Mouse (Mus musculus) C2C12 (cell line): ENCODE data around the gene Uggt1. TPM values are rescaled to one million over a fixed set of nuclear protein-coding genes. Genes with fewer than 3 reads are reported as not detected.
A peak's percentile ranks its signal among the peaks of the same experiment; 100 is the strongest.

Experiments
- H3K27me3 ChIP-seq: one replicate; pipeline ENCODE4 v1.6.1; 2011; ENCODE audit not compliant: control insufficient read depth, insufficient read depth, insufficient read length
- H3K36me3 ChIP-seq: one replicate; pipeline ENCODE4 v1.6.1; 2011; ENCODE audit not compliant: control insufficient read depth, insufficient read depth
- H3K4me3 ChIP-seq: one replicate; pipeline ENCODE4 v1.5.1; 2011; ENCODE audit warnings: mild to moderate bottlenecking, control low read depth; ENCODE audit not compliant: poor library complexity, insufficient read depth, severe bottlenecking
- H3K79me2 ChIP-seq: one replicate; pipeline ENCODE4 v1.6.1; 2011; ENCODE audit not compliant: control insufficient read depth, insufficient read depth
- H3K79me3 ChIP-seq: one replicate; pipeline ENCODE4 v1.6.1; 2011; ENCODE audit warnings: low read depth, control low read depth
- H3ac ChIP-seq: one replicate; pipeline ENCODE3; 2011; ENCODE audit warnings: low read depth; ENCODE audit not compliant: control insufficient read depth, insufficient read length
- CEBPB ChIP-seq: IDR thresholded peaks from one replicate; pipeline ENCODE4 v1.6.1; 2011; ENCODE audit warnings: low read depth, mild to moderate bottlenecking, control low read depth, moderate library complexity
- CTCF ChIP-seq: IDR thresholded peaks from one replicate; pipeline ENCODE4 v1.5.1; 2011; ENCODE audit not compliant: control insufficient read depth, insufficient read depth, insufficient read length
- FOSL1 ChIP-seq: IDR thresholded peaks from one replicate; pipeline ENCODE4 v1.8.0; 2011; ENCODE audit warnings: mild to moderate bottlenecking, low read length; ENCODE audit not compliant: poor library complexity, insufficient read depth, severe bottlenecking
- MAX ChIP-seq: IDR thresholded peaks from one replicate; pipeline ENCODE4 v1.6.1; 2011; ENCODE audit warnings: mild to moderate bottlenecking, control low read depth
- MYOD1 ChIP-seq: IDR thresholded peaks from one replicate; pipeline ENCODE4 v1.6.1; 2011; ENCODE audit warnings: low read depth; ENCODE audit not compliant: control insufficient read depth, insufficient read length
- MYOG ChIP-seq: IDR thresholded peaks from one replicate; pipeline ENCODE4 v1.6.1; 2011; ENCODE audit not compliant: control insufficient read depth, insufficient read length; ENCODE audit errors: extremely low read depth
- USF1 ChIP-seq: IDR thresholded peaks from one replicate; pipeline ENCODE4 v1.6.1; 2011; ENCODE audit warnings: low read depth, mild to moderate bottlenecking, control low read depth, moderate library complexity
- polyA plus RNA-seq: library from polyadenylated mRNA; unstranded; fragments of >200 nt; fragmentation: generic; extraction: Trizol; gene quantifications from one replicate; pipeline ENCODE4 v1.2.1, GENCODE M21; 2012; ENCODE audit warnings: missing spikeins

Gene Uggt1
- polyA plus RNA-seq, 1 experiment, result 20.1 TPM

- no peaks in the 10 kb centered on the region for H3K79me3 ChIP-seq
- H3K4me3 ChIP-seq, result no peak overlapping the region
- no peaks in the 10 kb centered on the region for H3K79me2 ChIP-seq
- no peaks in the 10 kb centered on the region for H3K27me3 ChIP-seq
- no peak overlapping the region for H3ac ChIP-seq
- H3K36me3 ChIP-seq, result no peaks in the 10 kb centered on the region
- TF ChIP-seq CEBPB (no peak), FOSL1 (no peak), MAX (no peak)
These were observed 125.1 kb downstream of the Uggt1 start for GRCm38 (mm10) chr1:36119426-36119825.

- TF ChIP-seq FOSL1 (no peak), MYOG (no peak), MYOD1 (no peak), CTCF (no peak), CEBPB (no peak), MAX (no peak), USF1 (no peak)
- H3K79me3 ChIP-seq, result no peaks in the 10 kb centered on the region
- no peak overlapping the region for H3ac ChIP-seq
- H3K79me2 ChIP-seq, result no peaks in the 10 kb centered on the region
- no peak overlapping the region for H3K4me3 ChIP-seq
- H3K36me3 ChIP-seq, result no peaks in the 10 kb centered on the region
- H3K27me3 ChIP-seq, result no peaks in the 10 kb centered on the region
These were observed 125.6 kb downstream of the Uggt1 start for GRCm38 (mm10) chr1:36118958-36119357.

GRCm38 (mm10) chr1:36118061-36118685 is 126.3 kb downstream of the Uggt1 start:
- no peaks in the 10 kb centered on the region for H3K79me3 ChIP-seq
- H3K27me3 ChIP-seq, result no peaks in the 10 kb centered on the region
- TF ChIP-seq CTCF (no peak), FOSL1 (no peak), MAX (no peak), MYOD1 (no peak), USF1 (no peak), CEBPB (no peak), MYOG (no peak)
- no peak overlapping the region for H3K4me3 ChIP-seq
- no peaks in the 10 kb centered on the region for H3K36me3 ChIP-seq
- no peaks in the 10 kb centered on the region for H3K79me2 ChIP-seq
- no peak overlapping the region for H3ac ChIP-seq

DNA sequence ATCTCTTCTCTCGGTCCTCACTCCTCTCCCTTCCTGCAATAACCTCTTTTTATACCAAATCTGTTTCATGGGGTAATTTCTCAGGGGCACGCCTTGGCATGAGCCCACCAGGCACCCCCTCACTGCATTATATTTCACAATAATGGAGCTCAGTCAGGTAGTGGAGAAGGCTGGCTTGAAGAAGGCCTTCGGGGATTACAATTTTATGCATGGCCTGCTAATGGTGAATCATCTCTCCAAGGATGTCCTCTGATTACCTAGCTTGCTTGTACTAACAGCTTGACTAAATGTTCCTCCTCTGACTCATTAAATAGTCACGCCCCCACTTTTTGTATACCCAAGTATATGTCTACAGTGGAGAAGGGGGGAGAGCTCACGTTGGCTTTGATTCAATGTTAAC is 128.0 kb downstream of the Uggt1 start:
- H3K27me3 ChIP-seq, result no peaks in the 10 kb centered on the region
- TF ChIP-seq USF1 (no peak), CEBPB (peak; percentile 80), FOSL1 (peak; percentile 68), MAX (no peak)
- no peaks in the 10 kb centered on the region for H3K79me2 ChIP-seq
- H3K36me3 ChIP-seq, result no peaks in the 10 kb centered on the region
- no peak overlapping the region for H3K4me3 ChIP-seq
- H3ac ChIP-seq, result no peak overlapping the region
- no peaks in the 10 kb centered on the region for H3K79me3 ChIP-seq

DNA sequence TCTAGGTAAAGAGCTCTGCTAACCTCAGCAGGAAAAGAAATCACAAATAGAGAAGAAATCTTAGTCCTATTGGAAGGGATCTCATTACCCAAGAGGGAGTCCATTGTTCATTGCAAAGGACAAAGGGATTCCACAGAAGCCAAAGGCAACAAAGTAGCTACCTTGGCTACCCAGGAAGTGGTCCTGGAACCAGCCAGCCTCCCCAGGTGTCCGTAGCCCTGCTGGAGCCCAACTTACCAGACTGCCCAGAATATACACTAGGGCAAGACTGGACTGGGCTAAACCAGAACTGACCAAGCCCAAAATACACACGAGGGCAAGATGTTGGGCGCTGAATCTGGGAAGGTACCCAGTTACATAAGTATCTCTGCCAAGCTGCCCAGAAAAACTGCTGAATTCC is 129.7 kb downstream of the Uggt1 start:
- no peak for TF ChIP-seq FOSL1
- TF ChIP-seq USF1, result no peak
- TF ChIP-seq MAX, result no peak
- TF ChIP-seq CEBPB, result no peak
- TF ChIP-seq CTCF, result no peak
- TF ChIP-seq MYOD1, result no peak
- H3K4me3 ChIP-seq, result no peak overlapping the region
- H3K79me3 ChIP-seq, result no peaks in the 10 kb centered on the region
- H3ac ChIP-seq, result no peak overlapping the region
- no peaks in the 10 kb centered on the region for H3K27me3 ChIP-seq
- no peaks in the 10 kb centered on the region for H3K36me3 ChIP-seq
- no peaks in the 10 kb centered on the region for H3K79me2 ChIP-seq

DNA sequence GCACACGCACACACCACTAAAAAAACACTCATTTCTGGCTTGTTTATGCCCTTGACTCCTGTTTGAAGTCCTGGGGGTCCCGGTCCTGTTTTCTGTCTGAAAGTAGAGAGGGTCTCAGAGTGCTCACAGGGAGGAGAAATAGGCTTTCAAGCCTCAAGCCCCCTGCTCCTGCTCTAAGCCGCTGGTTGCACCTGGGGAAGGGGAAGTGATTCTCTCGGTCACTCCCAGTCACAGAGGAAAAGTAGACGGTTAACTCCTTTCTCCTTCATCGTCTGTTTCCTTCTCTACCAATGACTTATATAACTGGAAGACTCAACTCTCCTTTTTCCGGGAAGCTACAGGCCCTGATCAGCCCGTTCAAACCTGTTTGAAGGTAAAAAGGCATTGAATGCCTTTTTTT is 130.8 kb downstream of the Uggt1 start:
- Histone ChIP-seq H3K27me3 (no peaks in the 10 kb centered on the region), H3K4me3 (no peak overlapping the region), H3K36me3 (no peaks in the 10 kb centered on the region), H3ac (no peak overlapping the region), H3K79me3 (no peaks in the 10 kb centered on the region), H3K79me2 (no peaks in the 10 kb centered on the region)
- TF ChIP-seq MYOD1 (no peak), CTCF (no peak), CEBPB (no peak), USF1 (no peak), MAX (no peak), MYOG (no peak), FOSL1 (no peak)
